Mouse (Mus musculus) brown adipose tissue, adult 24 weeks (tissue): ENCODE measurements around the gene Rbm4b. TPM values are rescaled to one million over a fixed set of nuclear protein-coding genes. Genes with fewer than 3 reads are reported as not detected.
"Not testable (repeated sequence)": the region's sequence is repeated elsewhere in the genome, so short reads cannot be mapped to it uniquely, and the experiment has no call there.

Experiments
- H3K27ac ChIP-seq: fragments of 200-500 bp; replicated peaks from 2 replicates; pipeline ENCODE4 v1.5.1; 2012; ENCODE audit warnings: low read depth, mild to moderate bottlenecking, low read length
- H3K4me1 ChIP-seq: fragments of 200-500 bp; 2 replicates; pipeline ENCODE4 v1.6.1; 2012; ENCODE audit warnings: low read length, mixed read lengths; ENCODE audit not compliant: control insufficient read depth, insufficient read depth, insufficient read length
- H3K4me3 ChIP-seq: fragments of 200-500 bp; 2 replicates; pipeline ENCODE4 v1.5.1; 2012; ENCODE audit warnings: low read depth, mild to moderate bottlenecking, low read length, moderate library complexity; ENCODE audit not compliant: insufficient read depth
- polyA plus RNA-seq: library from polyadenylated mRNA; stranded (reverse); fragments of >200 nt; gene quantifications from 2 replicates; pipeline ENCODE4 v1.2.4, GENCODE M21; 2012; ENCODE audit not compliant: missing spikeins, insufficient read depth, insufficient read length

The Rbm4b gene
- polyA plus RNA-seq, 1 experiment = 4.7 TPM

- Histone ChIP-seq H3K27ac (peak overlapping the region; percentile 32; the same call in 1 of the 2 replicates), H3K4me3 (peak overlapping the region; percentile 86)
Observed at GRCm38 (mm10) chr19:4810746-4811062, 54.4 kb downstream of the Rbm4b start.

DNA sequence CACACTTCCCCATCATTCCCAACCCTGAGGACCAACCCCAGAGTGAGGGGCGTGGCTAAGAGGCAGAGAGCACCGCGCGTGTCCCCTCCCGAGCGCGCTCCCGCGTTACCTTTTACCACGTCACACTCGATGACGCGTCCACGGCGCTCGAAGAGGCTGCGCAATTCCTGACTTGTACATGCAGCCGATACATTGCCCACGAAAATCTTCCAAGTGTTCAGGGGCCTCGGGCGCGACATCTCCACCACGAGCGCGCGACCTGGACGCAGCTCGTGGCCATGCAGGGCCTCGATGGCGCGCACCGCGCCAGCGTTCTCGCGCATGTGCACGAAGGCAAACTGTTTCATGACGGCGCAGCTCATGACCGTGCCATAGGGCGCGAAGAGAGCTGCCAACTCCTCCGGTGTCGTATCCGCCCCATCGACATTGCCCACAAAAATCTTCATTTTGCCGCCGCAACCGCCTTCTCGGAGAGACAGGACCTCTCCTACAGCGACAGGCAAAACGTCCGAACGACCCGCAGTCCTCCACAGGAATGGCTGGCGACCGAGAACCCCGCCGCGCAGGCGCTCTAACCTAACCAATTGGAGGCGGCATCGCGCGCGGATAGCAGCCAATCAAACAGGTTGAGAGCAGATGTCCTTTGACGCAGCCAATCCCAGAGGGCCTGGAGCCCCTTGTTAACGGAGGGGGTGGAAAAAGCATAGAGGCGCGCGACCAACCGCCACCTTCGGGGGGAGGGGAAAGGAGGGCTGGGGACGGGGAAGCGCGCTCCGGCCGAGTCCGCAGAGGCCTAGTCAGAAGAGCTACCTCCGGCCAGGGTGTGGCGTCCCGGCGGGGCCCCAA is 55.0 kb downstream of the Rbm4b start, which contains the start of the genes Gm21992 and Rbm14:
TSS of gene Gm21992 (minus strand) at position 550 of the 846 bp plus-strand sequence.
TSS of gene Rbm14 (minus strand) at position 572 of the 846 bp plus-strand sequence.
- peaks cover 2% of the 10 kb centered on the region for H3K4me1 ChIP-seq
- peak within 1 kb of the TSS; percentile 86 for H3K4me3 ChIP-seq
- H3K27ac ChIP-seq = peak within 1 kb of the TSS; percentile 91

More at GRCm38 (mm10) chr19:4810746-4811062, 54.4 kb downstream of the Rbm4b start:
- peaks cover 2% of the 10 kb centered on the region for H3K4me1 ChIP-seq

DNA sequence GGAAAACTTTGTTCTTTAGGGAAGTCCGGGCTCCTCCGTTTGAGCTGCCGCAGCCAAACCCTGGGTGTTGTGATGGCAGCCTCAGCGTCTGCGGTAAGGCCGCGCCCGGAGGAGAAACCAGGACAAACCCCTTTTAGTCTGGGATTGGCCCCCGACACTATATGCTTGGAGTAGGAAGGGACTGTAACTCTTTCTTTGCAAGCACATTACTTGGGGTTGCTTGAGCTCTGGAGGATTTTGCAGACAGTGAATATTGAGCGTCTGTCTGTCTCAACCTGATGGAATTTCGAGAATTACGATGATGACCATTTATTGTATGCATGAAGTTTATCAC is 55.6 kb downstream of the Rbm4b start:
- peak overlapping the region; percentile 81 for H3K4me3 ChIP-seq
- peak overlapping the region; percentile 83 for H3K27ac ChIP-seq
- H3K4me1 ChIP-seq = peaks cover 2% of the 10 kb centered on the region

DNA sequence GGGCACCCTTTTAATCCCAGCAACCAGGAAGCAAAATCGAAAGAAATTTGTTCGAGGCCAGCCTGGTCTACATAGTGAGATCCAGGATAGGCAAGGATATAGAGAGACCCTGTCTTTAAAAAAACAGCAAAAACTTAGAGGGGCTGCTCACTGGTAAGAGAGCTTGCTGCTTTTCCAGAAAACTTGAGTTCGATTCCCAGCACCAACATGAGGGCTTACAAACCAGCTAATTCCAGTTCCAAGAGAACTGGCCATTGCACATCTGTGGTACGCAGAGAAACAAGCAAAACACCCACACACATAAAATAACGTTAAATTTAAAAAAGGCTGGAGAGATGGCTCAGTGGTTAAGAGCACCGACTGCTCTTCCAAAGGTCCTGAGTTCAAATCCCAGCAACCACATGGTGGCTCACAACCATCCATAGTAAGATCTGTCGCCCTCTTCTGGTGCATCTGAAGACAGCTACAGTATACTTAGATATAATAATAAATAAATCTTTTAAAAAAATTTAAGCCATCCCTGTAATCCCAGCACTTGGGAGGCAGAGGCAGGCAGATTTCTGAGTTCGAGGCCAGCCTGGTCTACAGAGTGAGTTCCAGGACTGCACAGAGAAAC is 56.1 kb downstream of the Rbm4b start:
- H3K4me3 ChIP-seq = peak overlapping the region; percentile 81

DNA sequence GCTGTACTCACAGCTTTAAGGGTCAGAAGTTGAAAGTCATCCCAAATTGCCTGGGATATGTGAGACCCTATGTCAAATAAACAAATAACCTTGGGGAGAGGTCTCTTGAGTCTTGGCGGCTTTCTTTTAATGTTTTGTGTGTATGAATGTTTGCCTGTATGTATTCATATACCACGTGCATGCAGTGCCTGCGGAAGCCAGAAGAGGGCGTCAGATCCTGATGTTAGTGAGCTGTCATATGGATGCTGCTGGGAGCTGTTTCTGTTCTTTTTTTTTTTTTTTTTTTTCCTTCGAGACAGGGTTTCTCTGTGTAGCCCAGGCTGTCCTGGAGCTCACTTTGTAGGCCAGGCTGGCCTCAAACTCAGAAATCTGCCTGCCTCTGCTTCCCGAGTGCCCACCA is 56.7 kb downstream of the Rbm4b start:
- no peak overlapping the region for H3K27ac ChIP-seq
- no peak overlapping the region for H3K4me3 ChIP-seq
- peaks cover 2% of the 10 kb centered on the region for H3K4me1 ChIP-seq

More for the DNA sequence above, 56.1 kb downstream of the Rbm4b start:
- not testable (repeated sequence) for H3K27ac ChIP-seq, H3K4me1 ChIP-seq

Other genes starting within 250 kb of the Rbm4b start
- gene Pcx, start 246.0 kb upstream of the Rbm4b start, polyA plus RNA-seq = 328 and 343 TPM in 2 replicates
- 0.36 TPM in 1 of 2 replicates, not detected in the other for gene Lrfn4, start 140.8 kb upstream of the Rbm4b start, polyA plus RNA-seq
- gene Rce1, start 130.9 kb upstream of the Rbm4b start, polyA plus RNA-seq = 14.1 and 17.0 TPM in 2 replicates
- gene Gm960, start 57.8 kb upstream of the Rbm4b start, polyA plus RNA-seq = not detected in 2 replicates
- 0.13 TPM in 1 of 2 replicates, not detected in the other for gene Sptbn2, start 45.3 kb upstream of the Rbm4b start, polyA plus RNA-seq
- gene Rbm4, start 37.4 kb downstream of the Rbm4b start, polyA plus RNA-seq = 7.7 and 13.3 TPM in 2 replicates
- gene Gm21992, start 55.1 kb downstream of the Rbm4b start, polyA plus RNA-seq = 12.6 and 14.8 TPM in 2 replicates
- gene Rbm14, start 55.1 kb downstream of the Rbm4b start, polyA plus RNA-seq = 6.9 and 15.0 TPM in 2 replicates
- gene Ccs, start 82.8 kb downstream of the Rbm4b start, polyA plus RNA-seq = 64.9 and 78.0 TPM in 2 replicates
- not detected in 2 replicates for gene Ccdc87, start 82.9 kb downstream of the Rbm4b start, polyA plus RNA-seq
- gene Ctsf, start 98.6 kb downstream of the Rbm4b start, polyA plus RNA-seq = 27.9 and 36.5 TPM in 2 replicates
- 27.2 and 56.0 TPM in 2 replicates for gene Actn3, start 121.4 kb downstream of the Rbm4b start, polyA plus RNA-seq
- gene Zdhhc24, start 122.2 kb downstream of the Rbm4b start, polyA plus RNA-seq = 5.0 and 7.2 TPM in 2 replicates
- gene Bbs1, start 150.1 kb downstream of the Rbm4b start, polyA plus RNA-seq = 1.7 and 2.6 TPM in 2 replicates
- 12.9 and 16.9 TPM in 2 replicates for gene Dpp3, start 171.8 kb downstream of the Rbm4b start, polyA plus RNA-seq
- 1.4 and 3.8 TPM in 2 replicates for gene Peli3, start 186.6 kb downstream of the Rbm4b start, polyA plus RNA-seq
- gene Mrpl11, start 205.7 kb downstream of the Rbm4b start, polyA plus RNA-seq = 167 and 174 TPM in 2 replicates
- not detected in 2 replicates for gene Npas4, start 233.8 kb downstream of the Rbm4b start, polyA plus RNA-seq